Mouse (Mus musculus): ENCODE measurements at regions not wholly inside any gene's neighbourhood (a gene's known extent, or its start where the extent isn't known, plus 50 kb on each side); places are given as distances from the start of the nearest gene placed in this dataset.

GRCm38 (mm10) chr13:116027147-116027546 is 282.3 kb downstream of the Isl1 start:
- DNase-seq (ENCODE audit: low spot score in 2 of 2), result no peak

GRCm38 (mm10) chr13:116017886-116018285 is 291.6 kb downstream of the Isl1 start:
- DNase-seq (ENCODE audit: low spot score in 2 of 2), result no peak

GRCm38 (mm10) chr13:116003733-116004132 is 305.8 kb downstream of the Isl1 start:
- no peak for DNase-seq (ENCODE audit: low spot score in 2 of 2)

DNA sequence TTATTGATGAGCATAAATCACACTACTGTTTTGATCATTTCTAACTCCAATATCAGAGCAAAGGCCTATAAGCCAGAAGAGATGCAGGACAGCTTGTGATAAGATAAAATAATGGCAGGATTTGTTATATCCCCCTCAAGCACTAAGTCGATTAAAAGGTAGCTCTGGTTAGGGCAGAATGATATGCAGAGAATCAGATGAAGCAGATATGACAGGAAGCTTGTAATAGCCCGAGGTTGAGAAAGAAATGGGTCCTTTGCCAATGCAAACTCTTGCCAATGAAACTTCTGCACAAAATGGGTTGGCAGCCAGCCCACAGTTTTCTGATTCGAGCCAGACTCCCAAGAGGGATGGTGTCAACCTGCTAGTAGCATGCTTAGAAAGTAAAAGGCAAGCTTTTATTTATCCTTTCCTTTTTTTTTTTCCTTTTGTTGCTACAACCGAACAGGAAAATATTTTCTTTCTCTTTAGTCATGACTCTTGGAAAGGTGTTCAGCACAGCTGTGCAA is 307.0 kb downstream of the Isl1 start:
- DNase-seq (ENCODE audit: low spot score in 2 of 2), result peak; percentile 44 to 47

DNA sequence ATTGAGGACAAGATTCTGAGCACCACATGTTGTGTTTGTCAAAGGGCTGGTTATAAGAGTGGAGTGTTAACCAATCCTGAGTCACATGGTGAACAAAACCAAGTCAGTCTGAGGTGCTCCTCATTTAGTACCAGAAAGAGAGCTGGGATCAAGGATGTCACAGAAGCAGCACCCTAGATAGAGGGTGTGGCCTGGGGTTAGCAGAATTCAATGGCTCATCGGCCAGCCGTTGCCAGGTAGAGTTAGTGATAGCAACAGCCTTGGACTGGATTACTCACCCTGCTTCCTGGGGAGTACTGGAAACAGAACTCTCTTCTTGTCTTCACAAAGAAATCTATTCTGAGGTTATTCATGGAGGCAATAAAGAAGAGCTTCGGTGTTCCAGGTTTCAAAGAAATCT is 318.9 kb downstream of the Isl1 start:
- DNase-seq (ENCODE audit: low spot score in 2 of 2), result peak in 1 of 2 experiments; percentile 8

DNA sequence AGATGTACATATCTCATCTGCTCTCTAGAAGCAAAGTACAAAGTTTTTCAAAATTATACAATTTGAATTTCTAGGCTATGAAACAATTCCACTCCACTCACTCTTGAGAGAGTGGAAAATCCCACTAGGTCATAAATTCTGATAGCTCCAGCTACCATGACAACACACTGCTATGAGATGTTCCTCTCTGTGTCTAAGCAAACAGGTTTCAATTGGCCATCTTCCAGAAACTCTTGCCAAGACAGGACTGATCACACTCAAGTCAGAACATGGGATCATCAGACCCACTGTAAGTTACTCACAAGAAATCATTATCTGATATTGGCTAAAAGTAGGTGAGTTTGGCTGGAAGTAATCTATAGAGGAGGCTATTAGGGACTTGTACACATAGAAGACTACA is 320.4 kb downstream of the Isl1 start:
- no peak for DNase-seq (ENCODE audit: low spot score in 2 of 2)

DNA sequence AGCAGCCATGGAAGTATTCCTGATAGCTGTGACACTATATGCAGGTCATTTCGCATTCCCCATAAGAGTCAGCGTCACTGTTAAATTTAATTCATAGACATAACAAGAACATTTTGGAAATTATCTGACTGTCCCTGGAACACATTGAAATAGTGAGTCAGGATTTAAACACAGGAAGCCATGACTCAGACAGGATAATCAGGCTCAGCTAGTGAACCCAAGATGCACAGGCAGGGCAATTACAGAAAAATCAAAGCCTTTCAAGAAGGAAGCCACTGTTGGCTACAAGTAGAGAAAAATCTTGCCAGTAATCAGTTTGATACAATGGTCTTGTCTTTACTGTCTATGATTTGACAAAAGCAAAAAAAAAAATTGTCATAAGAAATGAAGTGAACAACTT is 323.2 kb downstream of the Isl1 start:
- DNase-seq (ENCODE audit: low spot score in 2 of 2), result no peak

GRCm38 (mm10) chr13:115985715-115986114 is 323.8 kb downstream of the Isl1 start:
- no peak for DNase-seq (ENCODE audit: low spot score in 2 of 2)

DNA sequence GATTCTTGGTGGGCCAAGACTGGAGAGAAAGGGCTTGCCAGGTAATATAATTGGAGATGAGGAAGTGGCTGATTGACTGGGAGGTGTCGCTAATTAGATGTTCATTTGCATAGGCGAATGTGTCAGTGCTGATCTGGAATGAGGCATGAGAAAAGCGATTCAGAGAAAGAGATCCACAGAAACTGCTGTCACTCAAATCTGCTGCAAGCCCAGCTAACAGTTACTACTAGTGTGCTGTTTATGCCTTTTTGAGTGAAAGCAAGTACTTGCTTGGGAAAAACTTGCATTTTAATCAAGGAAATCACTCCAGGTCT is 331.6 kb downstream of the Isl1 start:
- DNase-seq (ENCODE audit: low spot score in 2 of 2), result no peak

- no peak for DNase-seq (ENCODE audit: low spot score in 2 of 2)
Observed at GRCm38 (mm10) chr13:115977118-115977889, 332.2 kb downstream of the Isl1 start.
